In genomic region chr7:80781444-80782120, GRCm38 (mm10) we compare ENCODE assay signal across 9 mouse cellular contexts. TPM values are rescaled to one million over a fixed set of nuclear protein-coding genes. Genes with fewer than 3 reads are reported as not detected.
DNase-seq lines count a peak whose midpoint lies in the region; ATAC-seq and TF ChIP-seq lines count a peak whose summit lies in the region.
"Had no signal": no experiment of that assay in that cellular context is flagged by ENCODE, and none has a peak within 500 bp of the region (broad histone marks: within the 10 kb centered on the region; RNA-seq: fewer than 3 reads in every experiment).

No protein-coding gene starts in this region.

- 47% methylated on average over 9 of the region's 9 CpGs for WGBS in heart, embryonic 13.5 days
- 43% methylated on average over 9 of the region's 9 CpGs for WGBS in liver, embryonic 13.5 days (ENCODE audit: insufficient replicate concordance)
- 62% methylated on average over 9 of the region's 9 CpGs for WGBS in forebrain, embryonic 14.5 days
- WGBS in midbrain, postnatal 0 days, result 73% methylated on average over 9 of the region's 9 CpGs

- peak overlapping the region; percentile 50; the same call in 1 of the 2 replicates for H3K9ac ChIP-seq in heart, embryonic 13.5 days
- H3K9ac ChIP-seq in liver, embryonic 13.5 days, result no peak overlapping the region
- H3K9ac ChIP-seq in forebrain, embryonic 14.5 days (ENCODE audit: low read length), result no peak overlapping the region
- H3K9ac ChIP-seq in midbrain, postnatal 0 days (replicated peaks; ENCODE audit: low read length, poor library complexity, severe bottlenecking), result no peak overlapping the region

- DNase-seq in ES-CJ7 (ENCODE audit: low read depth, low spot score) (peak; percentile 77), ZHBTc4 (ENCODE audit: low read depth, low spot score) (peak; percentile 77)
- no peak for DNase-seq in liver, embryonic 13.5 days
- no peak for DNase-seq in yolk sac, embryonic 10.5 days (ENCODE audit: low spot score)
- DNase-seq in forebrain, embryonic 14.5 days (ENCODE audit: low spot score), result no peak
- no peak for DNase-seq in cerebellum, postnatal 36 days
- no peak for DNase-seq in midbrain, postnatal 0 days (ENCODE audit: low spot score)
- DNase-seq: cerebellum, adult 9-10 months had no signal

- no peaks in the 10 kb centered on the region for H3K27me3 ChIP-seq in heart, embryonic 13.5 days (replicated peaks)
- H3K27me3 ChIP-seq in liver, embryonic 13.5 days, result no peaks in the 10 kb centered on the region
- no peaks in the 10 kb centered on the region for H3K27me3 ChIP-seq in forebrain, embryonic 14.5 days (replicated peaks; ENCODE audit: control insufficient read depth, insufficient read depth, low read length)
- H3K27me3 ChIP-seq in midbrain, postnatal 0 days (ENCODE audit: insufficient read depth, low read length), result no peaks in the 10 kb centered on the region

- no peak overlapping the region for H3K4me3 ChIP-seq in heart, embryonic 13.5 days
- H3K4me3 ChIP-seq in liver, embryonic 13.5 days (replicated peaks), result no peak overlapping the region
- no peak overlapping the region for H3K4me3 ChIP-seq in forebrain, embryonic 14.5 days (ENCODE audit: low read depth, low read length)
- no peak overlapping the region for H3K4me3 ChIP-seq in midbrain, postnatal 0 days (ENCODE audit: low read depth, low read length)

- H3K27ac ChIP-seq in heart, embryonic 13.5 days (replicated peaks), result peak overlapping the region; percentile 79
- H3K27ac ChIP-seq in liver, embryonic 13.5 days, result 0 out of 2 replicates have a peak overlapping the region, but pooled peaks have one; percentile 26
- H3K27ac ChIP-seq in forebrain, embryonic 14.5 days (ENCODE audit: low read depth, low read length), result no peak overlapping the region
- no peak overlapping the region for H3K27ac ChIP-seq in midbrain, postnatal 0 days (ENCODE audit: low read depth, low read length)

- TF ChIP-seq CTCF in midbrain, postnatal 0 days (IDR thresholded peaks at IDR 0.05), result no peak

- ATAC-seq in heart, embryonic 13.5 days (ENCODE audit: extremely low read depth, insufficient number of reproducible peaks, low FRiP score, low TSS enrichment), result no peak
- ATAC-seq in liver, embryonic 13.5 days (ENCODE audit: low read depth), result peak; percentile 3; the same call in 1 of the 2 replicates
- ATAC-seq in forebrain, embryonic 14.5 days, result no peak
- ATAC-seq in midbrain, postnatal 0 days (ENCODE audit: low FRiP score), result no peak

- no peaks in the 10 kb centered on the region for H3K36me3 ChIP-seq in heart, embryonic 13.5 days
- no peaks in the 10 kb centered on the region for H3K36me3 ChIP-seq in liver, embryonic 13.5 days
- no peaks in the 10 kb centered on the region for H3K36me3 ChIP-seq in forebrain, embryonic 14.5 days (ENCODE audit: control insufficient read depth, insufficient read depth, low read length)
- H3K36me3 ChIP-seq in midbrain, postnatal 0 days (ENCODE audit: insufficient read depth, low read length), result no peaks in the 10 kb centered on the region

- H3K9me3 ChIP-seq in heart, embryonic 13.5 days, result no peaks in the 10 kb centered on the region
- H3K9me3 ChIP-seq in liver, embryonic 13.5 days (replicated peaks), result no peaks in the 10 kb centered on the region
- no peaks in the 10 kb centered on the region for H3K9me3 ChIP-seq in forebrain, embryonic 14.5 days (replicated peaks; ENCODE audit: control insufficient read depth, low read length)
- no peaks in the 10 kb centered on the region for H3K9me3 ChIP-seq in midbrain, postnatal 0 days (ENCODE audit: low read length)

- H3K4me2 ChIP-seq in heart, embryonic 13.5 days, result peak overlapping the region; percentile 18
- H3K4me2 ChIP-seq in liver, embryonic 13.5 days, result peak overlapping the region; percentile 3; the same call in 1 of the 2 replicates
- H3K4me2 ChIP-seq in forebrain, embryonic 14.5 days (ENCODE audit: low read length), result no peak overlapping the region
- H3K4me2 ChIP-seq in midbrain, postnatal 0 days (ENCODE audit: low read depth, low read length, poor library complexity, severe bottlenecking), result no peak overlapping the region

- H3K4me1 ChIP-seq in heart, embryonic 13.5 days, result peaks cover 75% of the 10 kb centered on the region
- peaks cover 56% of the 10 kb centered on the region for H3K4me1 ChIP-seq in liver, embryonic 13.5 days (replicated peaks)
- H3K4me1 ChIP-seq in forebrain, embryonic 14.5 days (ENCODE audit: control insufficient read depth, insufficient read depth, low read length), result no peaks in the 10 kb centered on the region
- H3K4me1 ChIP-seq in midbrain, postnatal 0 days (ENCODE audit: insufficient read depth, low read length), result no peaks in the 10 kb centered on the region

RNA-seq across cellular contexts. Expression of gene Iqgap1, which starts 44.2 kb away (rescaled TPM):
- 28.0 and 28.9 TPM in 2 replicates for polyA plus RNA-seq in heart, embryonic 13.5 days (2015; fragmentation: Nextera tagmentation; extraction: Ambion mirVana)
- 13.1 and 15.6 TPM in 2 replicates for polyA plus RNA-seq in liver, embryonic 13.5 days (2015; fragmentation: Nextera tagmentation; extraction: Ambion mirVana)
- polyA plus RNA-seq in forebrain, embryonic 14.5 days (2014; fragmentation: Nextera tagmentation; extraction: Ambion mirVana), result 16.5 and 21.5 TPM in 2 replicates
- 20.6 and 31.0 TPM in 2 replicates for total RNA-seq in midbrain, postnatal 0 days (2014; rRNA removed)
- polyA plus RNA-seq in midbrain, postnatal 0 days (2015; fragmentation: Nextera tagmentation; extraction: Ambion mirVana), result 11.3 and 12.3 TPM in 2 replicates

Comparison
In these comparisons a context has a peak if more than half of its experiments do, and no peak if none do; other contexts are left out.
1. DNase-seq: peak in ES-CJ7 (single experiment) and ZHBTc4 (single experiment); none in liver, embryonic 13.5 days (single experiment), yolk sac, embryonic 10.5 days (single experiment), forebrain, embryonic 14.5 days (single experiment), cerebellum, postnatal 36 days (0 of 2) and midbrain, postnatal 0 days (single experiment).
2. H3K27ac ChIP-seq: peak in heart, embryonic 13.5 days (single experiment) and liver, embryonic 13.5 days (single experiment); none in forebrain, embryonic 14.5 days (single experiment) and midbrain, postnatal 0 days (single experiment).
3. H3K4me2 ChIP-seq: peak in heart, embryonic 13.5 days (single experiment) and liver, embryonic 13.5 days (single experiment); none in forebrain, embryonic 14.5 days (single experiment) and midbrain, postnatal 0 days (single experiment).